Mouse (Mus musculus) heart, postnatal 14 days (tissue): Measurements from ENCODE around the gene Irf8. TPM values are rescaled to one million over a fixed set of nuclear protein-coding genes. Genes with fewer than 3 reads are reported as not detected.
A peak's percentile ranks its signal among the peaks of the same experiment; 100 is the strongest.

Source experiments
- DNase-seq, 2 experiments: peaks; one replicate each; pipeline ENCODE4 v3.0.0; 2021 to 2022
- intact Hi-C: fragments of 180-260 bp; cut with DNase I; formaldehyde crosslinking; loops from one replicate; pipeline ENCODE4 v1.15.1; 2025
- total RNA-seq, 2 experiments: library from RNA; stranded (reverse); gene quantifications; 2 replicates each; pipeline ENCODE4 v1.2.3; 2021

Gene Irf8
- total RNA-seq, 2 experiments from 2014 or later = 3.9 to 4.3 TPM

DNA sequence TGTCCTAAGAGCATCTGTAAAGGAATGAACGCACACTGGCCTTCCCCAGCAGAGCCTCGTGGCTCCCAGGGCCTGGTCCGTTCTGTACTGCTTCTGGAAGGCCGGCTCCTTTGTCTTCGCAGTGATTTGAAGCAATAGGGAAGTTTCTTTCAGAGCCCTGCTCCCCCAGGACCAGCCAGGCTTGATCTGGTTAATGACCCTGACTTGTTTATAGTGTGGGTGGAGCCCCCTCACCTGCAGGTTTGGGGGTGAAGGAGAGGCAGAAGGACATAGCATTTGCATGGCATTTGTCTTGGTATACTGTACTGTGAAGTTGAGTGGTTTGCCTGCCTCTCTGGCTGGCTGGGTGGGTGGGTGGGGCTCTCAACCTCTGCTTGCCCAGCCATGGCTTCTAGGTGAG lies 8.3 kb downstream of the Irf8 start:
- intact Hi-C loops = no loop called here

DNA sequence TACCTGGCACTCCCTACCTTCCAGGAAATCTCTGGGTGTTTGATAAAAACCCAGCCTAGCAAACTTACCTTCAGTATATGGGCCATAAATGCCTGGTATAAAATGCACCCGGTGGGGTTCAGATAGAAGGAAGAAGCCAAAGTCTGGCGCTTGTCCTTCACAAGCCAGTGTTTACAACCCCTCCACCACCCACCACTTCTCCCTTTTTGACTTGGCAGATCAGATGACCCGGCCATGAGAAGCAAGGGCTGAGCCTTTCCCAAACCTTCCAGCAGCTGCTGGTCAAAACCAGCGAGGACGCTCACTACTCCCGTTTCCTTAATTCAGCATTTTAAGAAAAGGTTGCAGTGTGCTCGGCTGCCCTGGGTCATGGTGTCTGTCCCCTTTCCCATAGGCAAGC lies 9.1 kb downstream of the Irf8 start:
- DNase-seq = no peak
- intact Hi-C loops = no loop called here

More for the DNA sequence above, 8.3 kb downstream of the Irf8 start:
- no peak for DNase-seq

DNA sequence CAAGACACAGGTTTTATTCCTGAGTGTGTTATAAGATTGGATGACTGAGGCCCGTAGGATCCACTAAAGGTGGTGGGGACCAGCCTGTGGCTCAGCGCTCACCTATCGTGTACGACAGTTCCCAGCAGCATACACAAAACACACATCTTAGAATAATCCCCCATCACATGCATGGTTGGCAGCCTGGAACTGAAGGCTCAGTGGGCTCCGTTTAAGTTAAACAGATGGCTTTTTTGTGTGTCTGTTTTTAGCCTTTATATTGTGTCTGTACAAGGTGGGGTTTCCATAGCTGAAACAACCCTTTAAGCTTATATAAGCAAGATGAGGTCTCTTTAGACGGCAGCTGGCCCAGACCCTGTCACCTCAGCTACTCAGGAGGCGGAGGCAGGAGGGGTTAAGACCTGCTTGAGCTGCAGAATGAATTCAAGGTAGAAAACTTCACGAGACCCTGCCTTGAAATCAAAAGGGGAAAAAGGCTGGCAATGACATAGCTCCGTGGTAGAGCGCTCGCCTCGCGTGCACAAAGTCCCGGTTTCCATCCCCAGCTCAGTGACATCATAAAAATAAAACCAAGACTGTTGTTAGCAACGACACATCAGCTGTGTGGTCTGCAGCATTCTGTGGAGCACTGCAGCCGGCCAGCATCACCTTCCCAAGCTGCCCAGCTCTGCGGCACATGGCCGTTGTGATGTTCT lies 10.0 kb downstream of the Irf8 start:
- no peak for DNase-seq
- intact Hi-C loops = no loop called here

DNA sequence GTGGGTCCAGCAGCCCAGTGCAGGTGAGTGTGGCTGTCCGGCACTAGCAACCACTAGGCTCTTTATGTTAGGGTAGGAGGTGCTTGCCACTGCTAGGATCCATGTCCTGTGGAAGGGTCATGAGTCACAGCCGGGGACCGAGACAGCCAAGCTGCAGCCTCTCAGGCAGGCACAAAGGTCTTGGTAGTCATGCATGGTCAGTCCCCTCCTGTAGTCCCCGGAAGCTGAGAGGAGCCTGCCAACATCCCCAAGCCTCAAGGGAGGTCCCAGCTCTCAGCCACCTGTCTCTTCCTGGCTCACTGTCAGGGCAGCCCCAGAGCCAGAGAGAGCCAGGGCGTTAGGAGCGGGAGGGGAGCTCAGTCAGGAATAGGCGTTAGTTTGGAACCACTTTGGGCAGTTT lies 11.1 kb downstream of the Irf8 start:
- intact Hi-C loops = no loop called here

DNA sequence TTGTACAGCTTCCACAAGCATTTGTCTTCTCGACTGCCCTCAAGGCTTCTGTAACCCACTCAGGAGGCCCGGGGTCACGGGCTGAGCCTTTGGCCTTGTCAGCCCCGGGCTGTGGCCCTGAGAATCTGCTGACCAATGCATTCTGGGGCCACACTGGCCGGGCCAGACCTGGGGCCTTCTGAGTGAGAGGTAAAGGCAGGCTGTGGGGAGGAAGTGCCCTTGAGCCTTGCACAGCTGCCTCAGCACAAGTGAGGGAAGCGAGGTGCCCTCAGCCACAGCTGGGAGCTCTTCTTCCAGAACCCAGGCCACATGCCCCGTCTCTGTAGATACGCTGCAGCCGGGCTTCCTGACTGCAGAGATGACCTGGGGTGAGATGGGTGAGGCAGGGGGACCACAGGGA lies 14.5 kb downstream of the Irf8 start:
- no peak for DNase-seq
- intact Hi-C loops = no loop called here

More for the DNA sequence above, 11.1 kb downstream of the Irf8 start:
- no peak for DNase-seq

DNA sequence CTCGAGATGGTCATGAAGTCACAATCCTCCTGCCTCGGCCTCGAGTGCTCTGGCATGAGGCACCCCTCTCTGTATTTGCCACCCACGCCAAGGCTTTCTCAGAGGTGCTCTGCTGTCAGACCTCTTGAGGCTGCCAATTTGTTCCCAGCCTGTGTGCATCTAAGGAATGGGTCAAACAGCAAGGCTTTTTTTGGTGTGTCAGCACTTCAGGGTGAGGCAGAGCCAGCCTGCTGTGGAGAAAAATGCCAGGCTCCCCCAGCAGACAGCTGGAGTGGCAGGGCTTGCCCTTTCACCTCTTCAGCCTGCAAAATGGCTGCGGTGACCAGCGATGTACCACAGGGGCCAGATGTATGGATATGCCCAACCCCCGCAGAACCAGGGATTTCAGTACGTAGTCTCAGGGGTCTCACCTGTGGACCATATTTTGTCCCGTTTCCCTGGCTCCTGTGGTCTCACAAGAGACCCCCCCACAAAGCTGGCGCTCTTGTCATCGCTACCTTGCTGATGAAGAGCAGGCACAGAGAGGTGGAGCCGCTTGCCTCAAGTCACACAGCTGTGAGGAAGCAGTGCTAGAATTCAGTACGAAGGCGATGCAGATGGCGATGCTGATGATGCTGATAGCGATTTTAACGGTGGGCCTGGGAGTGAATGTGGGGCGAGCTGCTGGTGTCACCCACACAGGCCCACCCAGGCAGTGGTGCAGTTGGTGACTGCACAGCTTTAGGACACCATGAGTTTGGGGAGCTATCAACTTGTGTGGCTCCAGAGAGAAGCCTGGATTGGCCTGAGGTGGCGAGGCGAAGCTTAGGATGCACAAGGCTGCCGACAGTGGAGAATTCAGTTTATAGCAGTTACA lies 15.3 kb downstream of the Irf8 start:
- intact Hi-C loops = no loop called here
- no peak for DNase-seq

DNA sequence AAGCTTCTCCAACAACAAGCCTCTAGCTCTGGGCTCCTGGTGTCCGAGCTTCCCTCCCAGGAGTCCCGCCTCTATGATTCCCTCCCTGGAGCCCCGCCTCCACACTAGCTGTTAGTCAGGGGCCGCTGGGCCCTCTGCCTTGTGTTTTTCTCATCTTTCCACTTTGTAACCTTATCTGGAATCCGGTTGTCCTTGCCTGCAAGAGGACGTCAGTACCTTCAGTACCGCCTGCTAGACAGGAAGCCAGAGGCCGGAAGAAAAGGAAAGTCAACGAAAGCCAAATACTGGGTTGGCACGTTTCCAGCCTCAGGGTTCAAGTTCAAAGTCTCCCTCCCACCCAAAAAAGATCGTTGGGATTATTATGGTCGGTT lies 15.9 kb downstream of the Irf8 start:
- intact Hi-C loops = no loop called here
- peak; percentile 73 to 75 for DNase-seq

DNA sequence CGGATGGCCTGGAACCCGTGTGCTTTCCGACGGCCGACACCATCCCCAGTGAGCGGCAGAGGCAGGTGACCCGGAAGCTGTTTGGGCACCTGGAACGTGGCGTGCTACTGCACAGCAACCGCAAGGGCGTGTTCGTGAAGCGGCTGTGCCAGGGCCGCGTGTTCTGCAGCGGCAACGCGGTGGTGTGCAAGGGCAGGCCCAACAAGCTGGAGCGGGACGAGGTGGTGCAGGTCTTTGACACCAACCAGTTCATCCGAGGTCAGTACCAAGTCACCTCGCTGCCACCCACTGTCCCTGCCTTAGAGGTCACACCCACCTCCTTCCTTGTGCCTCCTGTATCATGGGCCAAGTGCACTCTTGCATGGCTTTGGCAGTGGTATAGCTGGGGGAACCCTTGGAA lies 17.3 kb downstream of the Irf8 start:
- intact Hi-C loops = no loop called here
- DNase-seq = no peak

DNA sequence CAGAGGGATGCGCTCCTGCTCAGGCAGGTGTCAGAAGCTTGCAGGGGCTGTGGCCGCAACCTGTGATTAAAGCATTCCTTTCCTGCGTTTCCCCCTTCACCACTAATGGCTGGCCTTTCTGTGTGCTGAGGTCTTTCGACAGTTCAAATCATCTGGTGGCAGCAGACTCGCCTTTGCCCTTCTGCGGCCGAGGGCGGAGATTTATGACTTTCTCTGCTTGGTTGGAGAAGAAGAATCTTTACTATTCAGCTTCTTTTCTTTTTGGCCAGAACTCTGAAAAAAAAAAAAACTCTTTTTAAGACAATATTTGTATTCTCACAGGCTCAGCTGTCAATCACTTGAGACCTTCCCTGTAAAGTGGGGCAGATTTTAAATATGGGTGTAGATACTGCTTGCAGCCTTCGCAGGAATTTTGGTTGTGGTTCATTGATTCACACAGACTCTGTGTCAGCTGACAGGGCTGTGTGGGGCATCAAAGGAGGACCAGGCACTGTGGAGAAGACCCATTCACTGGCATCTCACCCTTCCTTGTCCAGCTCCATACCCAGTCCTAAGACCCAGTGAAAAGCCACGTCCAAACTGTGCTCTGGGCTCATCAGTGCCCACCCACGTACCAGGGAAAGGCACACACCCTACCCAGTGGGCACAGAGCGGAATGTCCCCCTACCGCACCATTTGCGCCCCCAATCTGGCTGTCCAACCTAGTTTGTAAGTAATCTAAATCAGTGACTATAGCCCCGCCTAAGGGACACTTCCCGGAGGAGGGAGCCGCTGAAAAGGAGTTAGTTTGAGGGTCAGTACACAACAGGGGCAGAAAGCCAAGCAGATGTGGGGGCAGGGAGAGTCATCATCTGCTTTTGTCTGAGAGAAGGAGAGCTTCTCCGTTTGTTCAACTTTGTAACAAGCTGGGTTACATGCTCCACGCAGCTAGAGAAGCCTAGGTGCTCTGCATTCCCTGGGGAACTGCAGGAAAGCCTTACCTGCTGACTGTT lies 19.4 kb downstream of the Irf8 start:
- DNase-seq = no peak
- intact Hi-C loops = loop anchor here (2.0 kb wide), 1 partner anchor 15 kb away; no protein-coding TSS in a partner anchor

DNA sequence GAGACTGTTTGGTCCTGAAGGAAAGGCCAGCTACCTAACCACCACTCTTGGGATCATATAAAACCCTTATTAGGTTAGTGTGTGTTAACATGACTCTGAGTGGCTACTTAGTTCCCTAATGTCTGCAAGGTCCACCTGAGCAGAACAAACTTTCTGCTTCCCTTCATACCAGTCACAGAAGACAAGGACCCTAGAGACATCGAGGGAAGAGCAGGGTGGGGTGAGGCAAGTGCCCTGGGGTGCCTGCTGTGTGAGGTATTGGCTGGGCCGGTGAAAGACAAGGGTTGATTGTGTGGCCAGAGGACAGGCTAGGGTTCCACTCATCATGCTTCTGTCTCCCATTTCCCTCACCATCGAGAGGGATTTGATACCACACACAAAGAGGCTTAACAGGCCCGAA lies 21.8 kb downstream of the Irf8 start:
- intact Hi-C loops = no loop called here

DNA sequence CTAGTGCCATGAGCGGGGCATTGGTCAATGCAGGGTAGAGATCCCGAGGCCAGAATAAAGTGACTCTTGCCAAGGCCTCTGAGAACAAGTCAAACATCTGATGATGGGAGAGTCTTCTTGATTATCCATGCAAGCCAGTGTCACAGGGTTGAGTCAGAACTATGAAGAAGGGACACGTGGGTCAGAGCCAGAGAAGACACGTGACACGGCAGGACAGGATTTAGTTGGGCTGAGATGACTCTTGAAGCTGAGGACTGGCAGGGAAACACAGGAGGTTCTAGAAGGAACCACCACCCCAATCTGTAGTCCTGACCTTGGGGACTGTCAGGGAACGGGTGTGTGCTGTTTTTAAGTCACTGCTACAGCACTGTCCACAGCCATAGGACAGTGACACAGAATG lies 23.7 kb downstream of the Irf8 start:
- no peak for DNase-seq
- intact Hi-C loops = no loop called here

More for the DNA sequence above, 21.8 kb downstream of the Irf8 start:
- no peak for DNase-seq

DNA sequence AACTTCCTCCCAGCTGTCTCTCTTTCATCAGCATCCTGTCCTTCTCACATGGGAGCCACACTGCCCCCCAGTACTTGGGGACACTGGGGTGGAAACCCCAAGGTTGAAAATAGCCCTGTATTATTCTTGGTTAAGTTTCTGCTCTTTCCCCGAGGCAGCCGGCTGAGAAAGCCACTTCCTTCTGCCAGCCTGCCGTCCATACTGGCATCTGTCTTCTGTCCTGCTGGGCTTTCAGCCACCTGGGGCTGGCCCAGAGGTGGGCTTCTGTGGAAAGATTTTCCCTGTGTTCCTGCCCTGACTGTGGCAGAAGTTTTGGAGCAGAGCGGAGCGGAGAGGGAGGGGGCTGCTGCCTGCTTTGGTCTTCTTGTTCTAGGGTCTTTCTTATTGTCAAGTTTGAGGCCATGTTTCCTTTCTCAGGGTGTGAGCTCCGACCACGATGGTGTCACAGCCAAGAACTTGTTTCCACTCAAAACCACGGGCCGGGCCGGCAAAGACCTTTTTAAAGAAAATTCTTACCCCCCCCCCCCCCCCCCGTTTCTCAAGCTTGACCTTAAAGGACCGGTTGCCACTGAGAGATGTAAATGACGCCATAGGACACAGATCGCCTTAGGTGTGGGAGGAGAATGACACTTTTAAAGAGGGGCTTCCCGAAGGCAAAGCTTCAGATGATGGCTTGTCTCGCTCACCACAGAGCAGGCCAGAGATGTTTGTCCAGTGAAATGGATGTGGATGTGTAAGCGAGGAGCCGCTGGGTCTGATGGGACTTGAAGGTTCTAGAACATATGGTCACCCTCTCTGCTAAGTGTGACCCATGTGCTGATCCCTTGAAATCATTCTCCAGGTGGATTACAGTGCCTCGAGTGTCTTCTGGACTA lies 24.4 kb downstream of the Irf8 start:
- DNase-seq = no peak
- intact Hi-C loops = no loop called here

DNA sequence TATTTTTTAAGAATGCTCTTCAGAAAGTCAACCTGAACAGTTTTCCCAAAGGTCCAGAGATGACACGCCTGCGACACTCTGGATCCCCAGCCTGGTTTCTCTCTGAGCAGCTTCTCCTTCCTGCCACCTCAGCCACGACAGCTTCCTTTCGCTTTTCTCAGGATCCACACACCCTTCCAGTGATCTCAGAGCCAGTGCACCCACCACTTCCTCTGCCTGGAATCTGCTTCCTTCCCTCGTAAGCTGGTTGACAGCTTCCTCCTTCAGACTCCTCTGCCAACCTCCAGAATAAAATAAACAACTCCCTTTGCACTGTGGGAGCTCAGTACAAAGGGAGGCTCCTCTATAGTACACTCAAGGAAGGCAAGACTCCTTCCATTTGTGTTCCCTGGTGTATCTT lies 27.1 kb downstream of the Irf8 start:
- DNase-seq = no peak

DNA sequence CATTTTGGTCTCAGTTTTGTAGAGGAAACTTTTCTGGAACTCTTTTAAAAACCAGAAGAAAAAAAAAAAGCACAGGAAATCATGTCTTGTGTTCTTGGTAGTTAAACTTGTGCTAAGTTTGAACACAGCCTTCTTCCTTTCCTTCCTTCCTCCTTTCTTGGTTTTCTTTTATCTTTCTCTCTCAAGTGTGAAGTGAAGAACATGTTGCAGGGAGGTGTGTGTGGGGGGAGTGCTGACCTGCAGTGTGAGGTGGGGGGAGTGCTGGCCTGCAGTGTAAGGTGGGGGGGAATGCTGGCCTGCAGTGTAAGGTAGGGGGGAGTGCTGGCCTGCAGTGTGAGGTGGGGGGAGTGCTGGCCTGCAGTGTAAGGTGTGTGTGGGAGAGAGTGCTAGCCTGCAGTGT lies 28.5 kb downstream of the Irf8 start:
- no peak for DNase-seq
- intact Hi-C loops = no loop called here

More for the DNA sequence above, 27.1 kb downstream of the Irf8 start:
- intact Hi-C loops = no loop called here

DNA sequence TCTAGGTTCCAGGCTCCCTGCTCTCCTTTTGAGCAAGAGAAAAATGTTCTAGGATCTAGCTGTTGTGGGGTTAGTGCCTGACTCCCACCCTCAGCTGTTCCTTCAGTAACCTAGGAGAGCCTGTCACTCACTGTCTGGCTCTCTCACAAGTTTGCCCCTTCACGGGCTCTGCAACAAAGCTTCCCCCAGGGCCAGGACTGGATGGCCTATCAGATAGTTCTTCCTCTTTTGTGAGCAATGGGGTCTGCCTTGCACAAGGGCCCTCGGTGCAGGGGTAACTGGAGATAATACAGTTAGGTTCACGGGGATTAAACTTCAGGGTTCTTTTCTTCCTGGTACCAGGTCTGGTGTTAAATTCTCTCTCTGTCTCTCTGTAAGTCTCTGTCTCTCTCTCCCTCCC lies 30.5 kb downstream of the Irf8 start:
- intact Hi-C loops = no loop called here
- DNase-seq = no peak

DNA sequence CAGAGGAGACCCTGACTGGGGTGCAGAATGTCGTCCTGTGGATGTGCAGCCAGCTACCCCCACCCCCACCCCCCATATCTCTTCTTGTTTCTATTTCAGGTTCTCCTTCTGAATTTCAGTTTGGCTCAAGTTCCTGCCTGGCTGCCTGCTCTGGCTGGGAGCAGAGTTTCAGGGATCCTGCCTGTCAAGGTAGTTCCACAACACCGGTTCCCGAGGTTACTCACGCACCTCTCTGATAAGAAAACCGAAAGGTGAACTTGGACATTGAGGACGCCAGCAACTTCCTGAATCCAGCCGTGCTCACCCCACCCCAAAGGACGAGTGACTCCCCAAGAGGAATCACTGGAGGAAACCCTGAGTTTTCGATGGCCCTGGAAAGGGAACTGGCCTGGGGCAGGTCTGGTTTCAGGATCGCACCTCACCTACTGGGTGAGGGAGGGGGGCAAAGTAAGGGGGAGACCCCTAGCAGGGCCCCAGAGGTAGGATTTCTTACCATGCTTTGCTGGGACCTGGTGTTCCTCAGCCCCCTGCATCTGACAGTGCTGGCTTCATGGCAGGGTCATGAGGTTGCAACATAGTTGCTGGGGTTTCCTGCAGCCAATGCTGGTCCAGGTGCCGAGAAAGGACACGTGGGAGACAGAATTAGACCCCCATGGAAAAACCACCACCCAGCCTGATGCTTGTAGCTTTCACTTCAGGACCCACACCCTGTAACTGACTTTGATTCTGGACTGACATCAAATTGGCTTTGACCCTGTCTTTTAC lies 32.5 kb downstream of the Irf8 start:
- intact Hi-C loops = no loop called here
- DNase-seq = peak in 1 of 2 experiments; percentile 33

DNA sequence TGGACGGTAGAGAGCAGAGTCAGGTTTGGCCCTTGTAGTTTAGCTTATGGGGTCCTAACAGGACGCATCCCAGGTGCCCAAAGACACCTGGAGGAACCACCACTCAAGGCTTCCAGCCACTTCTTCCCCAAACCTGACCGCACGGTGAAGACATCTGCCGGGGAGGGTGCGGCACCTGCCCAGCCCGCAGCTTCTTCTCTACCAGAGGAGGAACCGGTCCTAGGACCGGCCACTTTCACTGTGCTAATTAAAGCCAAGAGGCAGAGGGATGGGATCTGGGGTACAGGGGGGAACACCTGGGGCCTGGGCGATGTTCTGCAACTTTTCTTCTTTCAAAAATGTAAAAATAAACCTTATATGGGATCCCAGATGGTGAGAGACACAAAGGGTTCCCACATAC lies 41.0 kb downstream of the Irf8 start:
- intact Hi-C loops = no loop called here
- no peak for DNase-seq

DNA sequence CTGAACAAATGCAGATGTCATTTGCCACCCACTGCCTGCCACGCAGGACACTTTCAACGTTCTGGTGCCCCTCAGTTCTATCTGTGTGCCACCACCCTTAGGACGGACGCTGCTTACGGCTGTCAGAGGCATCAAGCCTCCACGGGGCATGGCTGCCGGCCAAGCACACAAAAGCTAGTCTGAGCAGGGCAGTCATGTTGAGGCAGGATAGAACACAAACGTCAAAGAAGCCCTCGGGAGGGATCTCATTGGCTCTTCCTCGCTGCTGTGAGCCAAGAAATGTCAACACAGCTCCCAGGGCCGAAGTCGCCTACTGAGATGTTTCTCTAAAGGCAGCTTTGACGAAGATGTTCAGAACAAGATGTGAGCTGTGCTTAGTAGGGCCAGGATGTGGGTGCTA lies 41.6 kb downstream of the Irf8 start:
- DNase-seq = no peak
- intact Hi-C loops = no loop called here

DNA sequence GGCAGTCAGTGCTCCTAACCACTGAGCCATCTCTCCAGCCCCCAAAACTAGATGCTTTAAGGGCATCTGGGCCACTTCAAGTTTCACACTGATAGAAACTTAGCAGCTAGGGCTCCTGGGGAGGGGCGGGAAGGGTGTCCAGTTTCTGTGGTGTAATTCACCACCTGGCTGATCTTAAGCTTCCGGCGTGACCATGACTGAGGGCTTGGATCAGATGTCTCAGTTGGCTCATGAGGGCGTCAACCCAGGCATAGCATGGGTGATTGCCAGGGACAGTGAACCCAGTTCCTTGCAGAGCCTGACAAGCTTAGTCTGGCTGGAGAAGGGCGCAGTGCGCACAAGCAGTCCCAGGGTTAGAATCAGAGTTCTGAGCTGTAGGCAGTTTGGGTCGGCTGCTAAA lies 42.9 kb downstream of the Irf8 start:
- no peak for DNase-seq

More for the DNA sequence above, 42.9 kb downstream of the Irf8 start:
- intact Hi-C loops = no loop called here
